Mouse (Mus musculus): ENCODE measurements around the gene Crls1. TPM values are rescaled to one million over a fixed set of nuclear protein-coding genes. Genes with fewer than 3 reads are reported as not detected.

Gene Crls1
- total and polyA plus RNA-seq, 2 experiments from 2014 or later, result 13.3 to 26.3 TPM

- no peaks in the 10 kb centered on the region for H3K36me3 ChIP-seq (replicated peaks; ENCODE audit: control insufficient read depth, insufficient read depth, low read length)
- no peak for TF ChIP-seq CTCF (IDR thresholded peaks at IDR 0.05; ENCODE audit: low read depth)
- no peak for TF ChIP-seq EP300 (IDR thresholded peaks at IDR 0.05; ENCODE audit: low read depth)
- no peak overlapping the region for H3K4me2 ChIP-seq (ENCODE audit: low read depth, low read length)
- no peaks in the 10 kb centered on the region for H3K4me1 ChIP-seq (ENCODE audit: control insufficient read depth, insufficient read depth)
- no peak overlapping the region for H3K27ac ChIP-seq (ENCODE audit: low read depth)
- no peak for DNase-seq (ENCODE audit: low spot score)
- H3K9me3 ChIP-seq (replicated peaks; ENCODE audit: control insufficient read depth, low read length), result no peaks in the 10 kb centered on the region
- 65% methylated on average over 7 of the region's 7 CpGs for WGBS
- H3K4me3 ChIP-seq (ENCODE audit: low read depth, low read length), result no peak overlapping the region
- no peak for ATAC-seq (ENCODE audit: insufficient read depth, low read depth)
- no peak overlapping the region for H3K9ac ChIP-seq (replicated peaks; ENCODE audit: low read depth, low read length)
- peaks cover 15% of the 10 kb centered on the region for H3K27me3 ChIP-seq (ENCODE audit: control insufficient read depth, insufficient read depth, low read length)
These were observed 38.8 kb downstream of the Crls1 start for GRCm38 (mm10) chr2:132885312-132885711.

- H3K36me3 ChIP-seq (replicated peaks; ENCODE audit: control insufficient read depth, insufficient read depth, low read length), result no peaks in the 10 kb centered on the region
- H3K27ac ChIP-seq (ENCODE audit: low read depth), result no peak overlapping the region
- DNase-seq (ENCODE audit: low spot score), result no peak
- no peak for ATAC-seq (ENCODE audit: insufficient read depth, low read depth)
- no peaks in the 10 kb centered on the region for H3K4me1 ChIP-seq (ENCODE audit: control insufficient read depth, insufficient read depth)
- no peak overlapping the region for H3K9ac ChIP-seq (replicated peaks; ENCODE audit: low read depth, low read length)
- no peak overlapping the region for H3K4me2 ChIP-seq (ENCODE audit: low read depth, low read length)
- 67% methylated on average over 5 of the region's 5 CpGs for WGBS
- H3K27me3 ChIP-seq (ENCODE audit: control insufficient read depth, insufficient read depth, low read length), result no peaks in the 10 kb centered on the region
- no peaks in the 10 kb centered on the region for H3K9me3 ChIP-seq (replicated peaks; ENCODE audit: control insufficient read depth, low read length)
- H3K4me3 ChIP-seq (ENCODE audit: low read depth, low read length), result no peak overlapping the region
- no peak for TF ChIP-seq CTCF (IDR thresholded peaks at IDR 0.05; ENCODE audit: low read depth)
- TF ChIP-seq EP300 (IDR thresholded peaks at IDR 0.05; ENCODE audit: low read depth), result no peak
These were observed 47.4 kb downstream of the Crls1 start for GRCm38 (mm10) chr2:132893826-132894225.

GRCm38 (mm10) chr2:132898211-132898610, 51.7 kb downstream of the Crls1 start:
- H3K36me3 ChIP-seq (replicated peaks; ENCODE audit: control insufficient read depth, insufficient read depth, low read length), result no peaks in the 10 kb centered on the region
- 20% methylated on average over 1 of the region's 1 CpGs for WGBS
- no peak for TF ChIP-seq CTCF (IDR thresholded peaks at IDR 0.05; ENCODE audit: low read depth)
- TF ChIP-seq EP300 (IDR thresholded peaks at IDR 0.05; ENCODE audit: low read depth), result no peak
- no peaks in the 10 kb centered on the region for H3K9me3 ChIP-seq (replicated peaks; ENCODE audit: control insufficient read depth, low read length)
- DNase-seq (ENCODE audit: low spot score) (no peak), ATAC-seq (ENCODE audit: insufficient read depth, low read depth) (no peak)
- H3K9ac ChIP-seq (replicated peaks; ENCODE audit: low read depth, low read length), result no peak overlapping the region
- H3K4me1 ChIP-seq (ENCODE audit: control insufficient read depth, insufficient read depth), result no peaks in the 10 kb centered on the region
- no peak overlapping the region for H3K4me3 ChIP-seq (ENCODE audit: low read depth, low read length)
- no peaks in the 10 kb centered on the region for H3K27me3 ChIP-seq (ENCODE audit: control insufficient read depth, insufficient read depth, low read length)
- no peak overlapping the region for H3K4me2 ChIP-seq (ENCODE audit: low read depth, low read length)
- H3K27ac ChIP-seq (ENCODE audit: low read depth), result no peak overlapping the region

GRCm38 (mm10) chr2:132900596-132900995, 54.1 kb downstream of the Crls1 start:
- Histone ChIP-seq H3K4me1 (ENCODE audit: control insufficient read depth, insufficient read depth) (no peaks in the 10 kb centered on the region), H3K4me2 (ENCODE audit: low read depth, low read length) (no peak overlapping the region), H3K9me3 (replicated peaks; ENCODE audit: control insufficient read depth, low read length) (no peaks in the 10 kb centered on the region), H3K27ac (ENCODE audit: low read depth) (no peak overlapping the region), H3K4me3 (ENCODE audit: low read depth, low read length) (no peak overlapping the region), H3K27me3 (ENCODE audit: control insufficient read depth, insufficient read depth, low read length) (no peaks in the 10 kb centered on the region), H3K36me3 (replicated peaks; ENCODE audit: control insufficient read depth, insufficient read depth, low read length) (no peaks in the 10 kb centered on the region), H3K9ac (replicated peaks; ENCODE audit: low read depth, low read length) (no peak overlapping the region)
- WGBS, result 65% methylated on average over 1 of the region's 1 CpGs
- no peak for ATAC-seq (ENCODE audit: insufficient read depth, low read depth)
- no peak for DNase-seq (ENCODE audit: low spot score)
- TF ChIP-seq CTCF (IDR thresholded peaks at IDR 0.05; ENCODE audit: low read depth) (no peak), EP300 (IDR thresholded peaks at IDR 0.05; ENCODE audit: low read depth) (no peak)

GRCm38 (mm10) chr2:132901636-132902035, 55.2 kb downstream of the Crls1 start:
- DNase-seq (ENCODE audit: low spot score) (no peak), ATAC-seq (ENCODE audit: insufficient read depth, low read depth) (no peak)
- no peaks in the 10 kb centered on the region for H3K4me1 ChIP-seq (ENCODE audit: control insufficient read depth, insufficient read depth)
- no peak overlapping the region for H3K4me3 ChIP-seq (ENCODE audit: low read depth, low read length)
- H3K4me2 ChIP-seq (ENCODE audit: low read depth, low read length), result no peak overlapping the region
- TF ChIP-seq CTCF (IDR thresholded peaks at IDR 0.05; ENCODE audit: low read depth), result no peak
- no peak for TF ChIP-seq EP300 (IDR thresholded peaks at IDR 0.05; ENCODE audit: low read depth)
- no peaks in the 10 kb centered on the region for H3K36me3 ChIP-seq (replicated peaks; ENCODE audit: control insufficient read depth, insufficient read depth, low read length)
- no peaks in the 10 kb centered on the region for H3K9me3 ChIP-seq (replicated peaks; ENCODE audit: control insufficient read depth, low read length)
- WGBS, result 55% methylated on average over 4 of the region's 4 CpGs
- H3K9ac ChIP-seq (replicated peaks; ENCODE audit: low read depth, low read length), result no peak overlapping the region
- no peaks in the 10 kb centered on the region for H3K27me3 ChIP-seq (ENCODE audit: control insufficient read depth, insufficient read depth, low read length)
- H3K27ac ChIP-seq (ENCODE audit: low read depth), result no peak overlapping the region

- Histone ChIP-seq H3K9ac (replicated peaks; ENCODE audit: low read depth, low read length) (no peak overlapping the region), H3K4me3 (ENCODE audit: low read depth, low read length) (no peak overlapping the region), H3K27ac (ENCODE audit: low read depth) (no peak overlapping the region), H3K27me3 (ENCODE audit: control insufficient read depth, insufficient read depth, low read length) (no peaks in the 10 kb centered on the region), H3K4me1 (ENCODE audit: control insufficient read depth, insufficient read depth) (no peaks in the 10 kb centered on the region), H3K9me3 (replicated peaks; ENCODE audit: control insufficient read depth, low read length) (no peaks in the 10 kb centered on the region), H3K36me3 (replicated peaks; ENCODE audit: control insufficient read depth, insufficient read depth, low read length) (no peaks in the 10 kb centered on the region), H3K4me2 (ENCODE audit: low read depth, low read length) (no peak overlapping the region)
- TF ChIP-seq CTCF (IDR thresholded peaks at IDR 0.05; ENCODE audit: low read depth) (no peak), EP300 (IDR thresholded peaks at IDR 0.05; ENCODE audit: low read depth) (no peak)
- 43% methylated on average over 4 of the region's 4 CpGs for WGBS
- ATAC-seq (ENCODE audit: insufficient read depth, low read depth) (no peak), DNase-seq (ENCODE audit: low spot score) (no peak)
These were observed 55.6 kb downstream of the Crls1 start for GRCm38 (mm10) chr2:132902056-132902455.

All from heart, postnatal 0 days (tissue).